In genomic region chr4:100885793-100886742, GRCm38 (mm10) we compare ENCODE assay signal across 8 mouse cellular contexts.
A peak's percentile ranks its signal among the peaks of the same experiment; 100 is the strongest.
DNase-seq lines count a peak whose midpoint lies in the region; ATAC-seq and TF ChIP-seq lines count a peak whose summit lies in the region.

No protein-coding gene starts in this region.

- H3K4me2 ChIP-seq in intestine, postnatal 0 days (replicated peaks; ENCODE audit: low read depth): peak overlapping the region; percentile 51

- H3K4me1 ChIP-seq in E14TG2a.4 (replicated peaks; ENCODE audit: low read depth, low read length): peaks cover 17% of the 10 kb centered on the region
- no peaks in the 10 kb centered on the region; the same call in none of the 2 replicates for H3K4me1 ChIP-seq in intestine, postnatal 0 days (replicated peaks; ENCODE audit: control insufficient read depth, insufficient read depth, low read length)
- H3K4me1 ChIP-seq in thymus, adult 2 months (replicated peaks; ENCODE audit: control insufficient read depth, insufficient read depth, low read length): no peaks in the 10 kb centered on the region; the same call in 1 of the 2 replicates

- no peaks in the 10 kb centered on the region for H3K27me3 ChIP-seq in E14TG2a.4 (ENCODE audit: insufficient read depth, low read length)
- no peaks in the 10 kb centered on the region for H3K27me3 ChIP-seq in intestine, postnatal 0 days (replicated peaks; ENCODE audit: control insufficient read depth, insufficient read depth, low read length)
- H3K27me3 ChIP-seq in thymus, adult 2 months (ENCODE audit: control insufficient read depth, insufficient read depth, low read length): no peaks in the 10 kb centered on the region

- H3K4me3 ChIP-seq in E14TG2a.4 (replicated peaks; ENCODE audit: low read length): peak overlapping the region; percentile 35; the same call in 1 of the 2 replicates
- peak overlapping the region; percentile 43 for H3K4me3 ChIP-seq in gastrocnemius, adult 2 months
- H3K4me3 ChIP-seq in intestine, postnatal 0 days (ENCODE audit: low read depth, low read length): no peak overlapping the region
- H3K4me3 ChIP-seq in thymus, adult 2 months (ENCODE audit: control insufficient read depth, insufficient read depth, low read length): no peak overlapping the region

- 0 out of 2 replicates have a peak, but pooled peaks have one; percentile 31 for ATAC-seq in intestine, postnatal 0 days

- 18% methylated on average over 19 of the region's 19 CpGs for WGBS in intestine, postnatal 0 days
- WGBS in thymus, adult 2 months: 61% methylated on average over 19 of the region's 19 CpGs

- TF ChIP-seq CTCF in E14TG2a.4 (conservative IDR thresholded peaks at IDR 0.05; ENCODE audit: low read length): no peak
- no peak for TF ChIP-seq CTCF in gastrocnemius, adult 2 months (IDR thresholded peaks at IDR 0.05)
- no peak for TF ChIP-seq CTCF in intestine, postnatal 0 days (IDR thresholded peaks at IDR 0.05; ENCODE audit: low read depth)
- TF ChIP-seq CTCF in thymus, adult 2 months (IDR thresholded peaks at IDR 0.05; ENCODE audit: borderline replicate concordance, control insufficient read depth, extremely low read depth, insufficient read depth, low read length, poor library complexity): no peak

- peaks cover 12% of the 10 kb centered on the region for H3K9me3 ChIP-seq in E14TG2a.4 (ENCODE audit: low read length)
- no peaks in the 10 kb centered on the region for H3K9me3 ChIP-seq in intestine, postnatal 0 days (ENCODE audit: control insufficient read depth)

- no peak overlapping the region for H3K9ac ChIP-seq in intestine, postnatal 0 days (ENCODE audit: low read depth, low read length)

- peak overlapping the region; percentile 70 for H3K27ac ChIP-seq in gastrocnemius, adult 2 months
- H3K27ac ChIP-seq in intestine, postnatal 0 days (ENCODE audit: low read depth, low read length): peak overlapping the region; percentile 22
- no peak overlapping the region for H3K27ac ChIP-seq in thymus, adult 2 months (ENCODE audit: control insufficient read depth, insufficient read depth, low read length)

- intact Hi-C loops in gastrocnemius, adult 2 months (cut with DNase I): no loop called here

- DNase-seq in adrenal gland, postnatal 14 days: peak; percentile 69
- DNase-seq in gastrocnemius, adult 2 months: peak; percentile 60
- DNase-seq in lung, postnatal 4 days: peak; percentile 16 to 51
- no peak for DNase-seq in frontal cortex, postnatal 25 days (ENCODE audit: low spot score in 2 of 2)
- DNase-seq in thymus, postnatal 36 days: no peak
- DNase-seq in thymus, adult 2 months: no peak

- no peak for TF ChIP-seq POLR2A in thymus, adult 2 months (IDR thresholded peaks at IDR 0.05; ENCODE audit: control insufficient read depth, extremely low read depth, insufficient read depth, low read length, poor library complexity)

- no peaks in the 10 kb centered on the region for H3K36me3 ChIP-seq in E14TG2a.4 (ENCODE audit: insufficient read depth, low read length)
- H3K36me3 ChIP-seq in intestine, postnatal 0 days (ENCODE audit: control insufficient read depth, insufficient read depth): no peaks in the 10 kb centered on the region
- no peaks in the 10 kb centered on the region for H3K36me3 ChIP-seq in thymus, adult 2 months (ENCODE audit: control insufficient read depth, insufficient read depth, low read length)

Comparison
In these comparisons a context has a peak if more than half of its experiments do, and no peak if none do; other contexts are left out.
1. H3K4me3 ChIP-seq: peak in E14TG2a.4 (single experiment) and gastrocnemius, adult 2 months (single experiment); none in intestine, postnatal 0 days (single experiment) and thymus, adult 2 months (single experiment).
2. DNase-seq: peak in adrenal gland, postnatal 14 days (single experiment), gastrocnemius, adult 2 months (single experiment) and lung, postnatal 4 days (2 of 2); none in frontal cortex, postnatal 25 days (0 of 2), thymus, postnatal 36 days (0 of 2) and thymus, adult 2 months (single experiment).